Mouse (Mus musculus) liver, embryonic 14.5 days (tissue): ENCODE results near the gene Rnf2.

ENCODE experiments used
- CTCF ChIP-seq: IDR thresholded peaks from 2 replicates; pipeline ENCODE4 v1.5.1; 2016; ENCODE audit warnings: antibody characterized with exemption, low read depth, control low read depth
- EP300 ChIP-seq: IDR thresholded peaks from 2 replicates; pipeline ENCODE4 v1.6.1; 2016; ENCODE audit warnings: antibody characterized with exemption, low read depth

GRCm38 (mm10) chr1:151543796-151544477 lies 43.2 kb upstream of the Rnf2 start:
- TF ChIP-seq CTCF (no peak), EP300 (no peak)
